Mouse (Mus musculus): ENCODE data around the gene Got2. TPM values are rescaled to one million over a fixed set of nuclear protein-coding genes. Genes with fewer than 3 reads are reported as not detected.
"Not testable (repeated sequence)": the region's sequence is repeated elsewhere in the genome, so short reads cannot be mapped to it uniquely, and the experiment has no call there.

Gene Got2
- total RNA-seq, 2 experiments from 2014 or later, result 481 to 500 TPM

DNA sequence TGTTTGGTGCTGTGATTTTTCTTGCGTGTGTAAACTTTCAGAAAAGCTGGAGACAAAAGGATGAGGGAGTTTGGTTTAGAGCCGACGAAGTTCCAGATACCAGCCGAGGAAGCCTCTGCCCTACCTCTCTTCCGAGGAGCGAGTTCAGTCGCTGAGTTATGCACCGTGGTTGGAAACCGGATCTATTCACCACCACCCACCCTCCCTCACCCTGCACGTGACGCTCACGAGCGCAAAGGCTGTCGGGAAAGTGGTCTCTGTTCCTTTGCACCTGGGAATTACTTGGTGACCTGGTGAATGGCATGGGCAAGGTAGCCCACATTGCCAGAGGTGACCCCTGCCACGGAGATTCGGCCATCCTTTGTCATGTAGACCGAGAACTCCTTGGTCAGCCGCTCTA lies 23.5 kb downstream of the Got2 start:
- DNase-seq, result not testable (repeated sequence)

DNA sequence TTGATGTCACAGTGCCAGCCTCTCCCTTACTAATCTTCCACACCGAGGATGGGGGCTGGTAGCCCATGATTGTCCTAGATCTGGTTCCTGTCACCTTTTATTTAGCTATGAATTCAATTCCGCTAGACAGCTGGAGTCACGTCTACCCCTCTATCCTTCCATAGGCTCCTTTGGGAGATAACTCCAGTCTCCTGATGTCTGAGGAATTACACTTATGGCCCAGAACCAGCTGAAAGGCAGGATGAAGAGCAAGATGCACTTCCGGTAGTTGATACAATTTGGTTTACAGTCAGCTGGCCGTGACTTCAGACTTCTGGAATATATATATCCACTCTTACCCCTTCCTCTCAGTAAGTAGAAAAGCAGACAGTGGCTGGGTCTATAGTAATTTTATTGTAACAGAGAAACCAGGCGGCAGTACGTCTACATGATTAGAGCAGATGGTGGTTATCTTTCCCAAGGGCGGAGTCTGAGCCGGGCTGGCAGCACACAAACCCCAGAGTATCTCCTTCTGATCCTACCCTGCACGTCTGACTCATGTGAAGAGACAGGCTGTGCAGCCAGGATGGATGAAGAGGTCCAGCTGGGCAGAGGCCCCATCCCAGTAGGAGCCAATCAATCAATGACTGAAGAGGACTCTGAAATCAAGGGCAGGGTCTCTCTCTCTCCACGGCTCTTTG lies 24.4 kb downstream of the Got2 start:
- not testable (repeated sequence) for DNase-seq

DNA sequence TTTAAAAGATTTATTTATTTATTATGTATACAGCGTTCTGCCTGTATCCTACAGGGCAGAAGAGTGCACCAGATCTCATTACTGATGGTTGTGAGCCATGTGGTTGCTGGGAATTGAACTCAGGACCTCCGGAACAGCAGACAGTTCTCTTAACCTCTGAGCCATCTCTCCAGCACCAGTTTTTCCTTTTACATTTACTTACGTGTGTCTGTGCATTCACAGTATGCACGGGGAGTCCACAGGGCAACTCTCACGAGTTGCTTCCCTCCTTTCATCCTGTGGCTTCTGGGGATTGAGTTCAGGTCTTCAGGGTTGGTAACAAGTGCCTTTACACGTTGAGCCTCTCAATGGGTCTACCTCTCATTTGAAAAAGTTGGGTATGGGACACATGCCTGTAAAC lies 34.2 kb downstream of the Got2 start:
- no peak for DNase-seq

DNA sequence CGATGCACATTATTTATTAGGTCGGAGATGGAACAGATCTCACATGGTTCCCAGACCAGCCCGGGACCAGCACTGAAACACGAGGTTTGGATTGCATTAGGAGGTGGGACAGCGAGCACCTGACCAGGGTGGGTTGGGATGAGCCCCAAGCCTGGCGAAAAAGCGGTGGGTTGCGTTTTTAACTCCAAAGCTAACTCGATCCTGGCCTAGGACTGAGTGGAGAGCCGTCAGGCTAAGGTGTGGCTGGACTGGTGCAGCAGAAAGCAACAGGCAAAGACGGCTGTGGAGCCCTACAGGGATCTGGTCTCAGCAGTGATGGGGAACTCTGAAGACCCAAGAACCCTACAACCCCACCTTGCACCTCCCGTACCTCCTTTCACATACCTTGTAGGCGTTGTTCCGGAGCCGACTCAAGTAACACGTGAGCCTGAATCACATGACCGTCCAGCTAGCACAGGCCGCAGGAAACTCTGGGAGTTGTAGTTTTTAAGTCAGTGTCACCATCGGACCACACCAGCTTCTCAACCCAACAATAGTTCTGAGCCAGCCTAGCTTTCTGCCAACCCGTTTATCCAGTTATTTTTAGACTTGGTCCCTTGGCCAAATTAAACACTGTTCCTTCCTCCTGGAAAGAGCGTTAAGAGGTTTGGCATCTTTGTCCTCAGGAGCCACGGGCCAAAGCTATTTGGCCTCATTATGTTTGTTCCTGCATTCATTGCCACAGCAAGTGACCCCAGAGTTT lies 35.1 kb downstream of the Got2 start, which contains the start of gene Slc38a7:
Gene Slc38a7, minus strand, starts transcription at position 438 of the 742 bp plus-strand sequence.
- DNase-seq, result peak; percentile 70

DNA sequence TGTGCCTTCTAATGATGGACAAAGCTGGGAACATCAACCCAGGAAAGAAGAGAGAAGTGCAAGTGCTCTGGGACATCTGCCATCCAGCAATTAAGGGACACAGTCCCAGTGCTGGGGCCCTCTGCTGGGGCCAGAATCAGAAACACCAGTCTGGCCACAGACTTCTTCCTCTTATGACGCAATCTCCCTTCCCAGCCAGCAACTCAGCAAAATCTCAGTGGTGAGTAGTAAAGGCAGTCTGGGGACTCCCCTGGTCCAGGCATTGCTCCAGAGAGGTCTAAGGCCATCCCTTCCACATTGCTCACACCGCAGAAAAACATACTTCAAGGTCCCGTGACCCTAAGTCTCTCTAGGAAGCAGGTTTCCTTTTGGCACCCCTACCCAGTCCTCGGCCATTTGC lies 36.1 kb downstream of the Got2 start:
- DNase-seq, result peak; percentile 23

GRCm38 (mm10) chr8:95850326-95850725 lies 38.0 kb downstream of the Got2 start:
- no peak for DNase-seq

- DNase-seq, result no peak
Observed at GRCm38 (mm10) chr8:95848734-95849464, 39.4 kb downstream of the Got2 start.

DNA sequence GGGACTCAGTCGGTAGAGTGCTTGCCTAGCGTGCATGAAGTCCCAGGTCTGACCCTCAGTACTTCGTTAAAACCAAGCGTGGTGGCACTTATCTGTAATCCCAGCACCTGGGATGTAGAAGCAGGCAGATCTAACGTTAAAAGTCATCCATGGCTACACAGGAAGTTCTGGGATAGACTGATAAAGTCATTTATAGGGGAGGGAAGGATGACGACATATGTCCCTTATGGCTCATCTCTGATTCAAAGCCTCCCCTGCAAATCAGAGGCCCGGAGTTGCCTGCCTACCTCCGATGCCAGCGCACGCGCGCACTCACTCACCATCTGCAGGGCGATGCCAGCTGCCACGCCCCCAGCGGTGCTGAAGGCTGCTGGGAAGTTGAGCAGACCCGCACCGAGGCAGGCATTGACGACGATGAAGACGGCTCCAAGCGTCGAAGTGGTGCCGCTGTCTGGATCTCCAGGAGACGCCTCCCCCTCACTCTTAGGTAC lies 40.2 kb downstream of the Got2 start:
- no peak for DNase-seq

DNA sequence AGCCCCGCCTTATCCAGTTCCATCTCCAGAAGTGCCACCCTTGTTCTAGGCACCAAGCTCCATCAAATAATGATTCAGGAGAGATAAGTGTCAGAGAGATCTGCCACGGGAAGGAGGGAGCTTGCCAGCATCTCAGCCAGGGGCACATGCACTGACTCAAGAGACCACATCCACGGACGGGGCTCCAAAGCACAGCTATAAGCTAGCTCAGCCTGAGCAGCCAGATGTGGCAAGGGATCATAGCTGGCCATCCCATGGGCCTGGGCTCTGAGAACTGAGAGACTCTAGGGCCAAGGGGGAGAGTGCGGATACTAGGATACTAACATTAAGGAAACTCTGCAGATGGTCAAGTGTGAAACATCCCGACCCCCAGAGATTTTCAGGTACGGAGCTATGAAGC lies 43.3 kb downstream of the Got2 start:
- no peak for DNase-seq

GRCm38 (mm10) chr8:95843968-95844367 lies 44.4 kb downstream of the Got2 start:
- no peak for DNase-seq

DNA sequence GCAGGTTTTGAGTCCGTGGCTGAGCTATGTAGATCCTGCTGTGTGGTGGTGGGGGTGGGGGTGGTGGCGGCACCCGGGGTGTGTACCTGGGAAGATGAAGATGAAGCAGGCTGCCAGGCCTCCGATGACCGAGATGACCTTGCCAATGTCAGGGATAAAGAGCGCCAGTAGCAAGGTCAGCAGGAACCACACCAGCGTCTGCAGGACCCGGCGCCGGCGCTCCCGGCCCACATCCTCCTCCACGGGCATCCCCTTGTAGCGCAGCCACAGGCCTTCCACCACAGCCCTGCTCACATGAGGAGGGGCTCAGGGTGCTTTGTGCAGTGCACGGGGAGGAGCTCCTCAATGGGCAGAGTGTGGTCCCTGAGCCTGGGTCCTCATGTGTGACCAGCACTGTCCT lies 46.9 kb downstream of the Got2 start:
- no peak for DNase-seq

DNA sequence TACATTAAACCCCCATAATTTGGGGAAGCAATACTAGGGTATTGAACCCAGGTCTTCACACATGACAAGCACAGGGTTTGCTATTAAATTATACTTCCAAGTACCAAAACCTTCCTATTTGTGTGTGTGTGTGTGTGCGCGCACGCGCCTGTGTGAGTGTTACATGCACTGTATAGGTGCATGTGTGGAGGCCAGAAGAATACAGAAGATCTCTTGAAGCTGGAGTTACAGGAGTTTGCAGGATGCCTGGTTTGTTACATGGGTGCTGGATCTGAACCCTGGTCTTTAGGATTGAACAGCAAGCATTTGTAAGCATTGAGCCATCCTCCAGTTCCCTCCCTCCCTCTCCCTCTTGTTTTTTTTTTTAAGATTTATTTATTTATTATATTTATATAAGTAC lies 49.1 kb downstream of the Got2 start:
- no peak for DNase-seq

DNA sequence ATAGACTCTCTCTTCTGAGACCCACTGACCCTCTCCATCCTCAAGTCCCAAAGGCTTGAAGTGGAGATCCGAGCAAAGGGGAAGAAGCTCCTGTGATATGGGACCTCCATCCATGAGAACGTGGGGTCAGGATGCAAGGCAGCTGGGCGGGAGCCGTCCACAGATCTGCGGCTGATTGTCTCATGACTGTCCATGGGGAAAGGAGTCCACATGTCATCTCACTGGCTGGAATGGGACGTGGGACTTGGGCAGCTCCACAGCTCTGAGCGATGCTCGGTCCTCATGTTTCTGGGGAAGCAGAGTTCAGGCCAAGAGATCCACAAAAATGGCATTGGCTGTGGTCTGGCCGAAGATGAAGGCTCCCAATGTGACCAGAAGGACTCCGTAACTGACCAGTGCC lies 51.1 kb downstream of the Got2 start:
- DNase-seq, result no peak

DNA sequence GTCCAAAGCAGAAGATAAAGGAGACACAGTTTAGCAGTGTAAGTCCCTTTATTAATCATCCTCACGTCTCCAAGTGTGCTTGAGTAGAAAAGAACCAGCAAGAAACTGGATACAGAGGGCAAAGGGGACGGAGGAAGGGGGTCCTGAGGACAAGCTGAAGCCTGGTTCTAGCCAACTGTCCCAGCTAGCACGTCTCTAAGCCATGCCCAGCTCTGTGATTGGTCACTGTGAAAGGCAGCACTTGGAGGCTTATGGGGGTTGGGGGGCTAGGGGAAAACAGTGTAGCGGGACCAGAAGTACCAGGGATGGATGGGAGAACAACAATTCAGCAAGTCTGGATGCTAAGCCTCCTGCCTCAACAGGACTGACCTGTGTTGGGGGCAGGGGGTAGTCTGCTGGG lies 52.5 kb downstream of the Got2 start:
- no peak for DNase-seq

DNA sequence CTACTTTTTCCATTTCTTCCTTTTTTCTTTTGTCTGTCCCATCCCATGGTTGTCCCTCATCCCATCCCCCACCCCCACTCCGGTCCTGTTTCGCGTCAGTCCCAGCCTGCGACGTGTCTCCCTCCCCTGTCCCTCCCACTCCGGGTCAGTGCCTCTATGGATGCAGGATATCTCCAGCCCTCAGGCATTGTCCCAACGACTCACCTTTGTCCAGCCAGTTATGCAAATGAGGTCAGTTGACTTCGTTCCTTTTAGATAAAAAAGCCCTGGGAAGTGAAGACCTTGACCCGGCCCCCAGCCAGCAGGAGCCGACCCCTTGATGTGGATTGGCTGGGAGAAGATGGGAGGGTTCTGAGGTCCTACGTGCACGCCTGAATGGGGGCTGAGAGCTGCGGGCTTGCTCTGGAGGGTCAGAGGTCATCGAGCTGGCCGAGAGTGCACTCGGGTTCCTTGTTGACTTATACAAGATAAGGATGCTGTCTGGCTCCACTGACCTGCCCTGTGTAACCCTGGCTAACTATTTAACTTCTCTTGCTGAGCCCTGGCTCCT lies 54.8 kb downstream of the Got2 start:
- peak; percentile 14 for DNase-seq

- peak; percentile 91 for DNase-seq
Observed at GRCm38 (mm10) chr8:95832603-95833434, 55.5 kb downstream of the Got2 start.

DNA sequence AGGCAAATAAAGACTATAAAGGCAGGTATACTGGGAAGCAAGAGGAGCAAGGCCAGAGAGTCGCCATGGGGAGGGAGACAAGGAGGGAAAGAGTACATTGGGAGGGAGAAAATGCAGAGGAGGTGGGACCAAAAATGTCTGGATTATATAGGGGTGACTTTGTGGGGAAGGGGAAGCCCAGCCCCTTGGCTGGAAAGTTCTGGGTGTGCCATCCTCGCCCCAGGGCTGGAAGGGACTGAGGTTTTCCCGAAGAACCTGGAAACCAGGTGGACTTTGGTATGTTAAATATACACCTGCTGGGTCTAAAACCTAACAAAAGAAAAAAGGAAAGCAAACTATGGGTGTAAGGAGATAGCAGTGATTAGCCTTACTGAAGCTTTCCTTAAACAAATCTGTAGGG lies 58.2 kb downstream of the Got2 start:
- no peak for DNase-seq

- DNase-seq, result not testable (repeated sequence)
Observed at GRCm38 (mm10) chr8:95825162-95825561, 63.2 kb downstream of the Got2 start, which contains the start of gene Sap18b. Sap18b (plus strand) TSS chr8:95825346.

- no peak for DNase-seq
Observed at GRCm38 (mm10) chr8:95822699-95823098, 65.6 kb downstream of the Got2 start.

DNA sequence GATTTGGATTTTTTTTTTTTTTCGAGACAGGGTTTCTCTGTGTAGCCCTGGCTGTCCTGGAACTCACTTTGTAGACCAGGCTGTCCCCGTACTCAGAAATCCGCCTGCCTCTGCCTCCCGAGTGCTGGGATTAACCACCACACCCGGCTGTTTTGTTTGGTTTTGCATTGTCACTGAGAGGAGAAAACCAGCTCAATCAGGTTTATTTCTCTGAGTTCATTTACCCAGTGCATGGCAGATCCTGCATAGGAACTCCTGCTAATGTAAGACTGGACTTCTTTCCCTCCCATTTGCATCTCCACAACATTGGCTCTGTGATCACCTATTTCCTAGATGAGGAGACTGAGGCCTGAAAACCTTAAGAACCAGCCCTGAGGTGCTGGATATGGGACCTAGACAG lies 66.3 kb downstream of the Got2 start:
- DNase-seq, result no peak

GRCm38 (mm10) chr8:95821266-95821665 lies 67.1 kb downstream of the Got2 start:
- no peak for DNase-seq

- DNase-seq, result peak; percentile 21
Observed at GRCm38 (mm10) chr8:95818211-95818610, 70.1 kb downstream of the Got2 start.
